Mouse (Mus musculus) C2C12 (cell line): ENCODE data around the gene Upk2.

Source experiments
- CEBPB ChIP-seq: IDR thresholded peaks from one replicate; pipeline ENCODE4 v1.6.1; 2011; ENCODE audit warnings: low read depth, mild to moderate bottlenecking, control low read depth, moderate library complexity
- CTCF ChIP-seq: IDR thresholded peaks from one replicate; pipeline ENCODE4 v1.5.1; 2011; ENCODE audit not compliant: control insufficient read depth, insufficient read depth, insufficient read length
- FOSL1 ChIP-seq: IDR thresholded peaks from one replicate; pipeline ENCODE4 v1.8.0; 2011; ENCODE audit warnings: mild to moderate bottlenecking, low read length; ENCODE audit not compliant: poor library complexity, insufficient read depth, severe bottlenecking
- MAX ChIP-seq: IDR thresholded peaks from one replicate; pipeline ENCODE4 v1.6.1; 2011; ENCODE audit warnings: mild to moderate bottlenecking, control low read depth
- MYOD1 ChIP-seq: IDR thresholded peaks from one replicate; pipeline ENCODE4 v1.6.1; 2011; ENCODE audit warnings: low read depth; ENCODE audit not compliant: control insufficient read depth, insufficient read length
- MYOG ChIP-seq: IDR thresholded peaks from one replicate; pipeline ENCODE4 v1.6.1; 2011; ENCODE audit not compliant: control insufficient read depth, insufficient read length; ENCODE audit errors: extremely low read depth

DNA sequence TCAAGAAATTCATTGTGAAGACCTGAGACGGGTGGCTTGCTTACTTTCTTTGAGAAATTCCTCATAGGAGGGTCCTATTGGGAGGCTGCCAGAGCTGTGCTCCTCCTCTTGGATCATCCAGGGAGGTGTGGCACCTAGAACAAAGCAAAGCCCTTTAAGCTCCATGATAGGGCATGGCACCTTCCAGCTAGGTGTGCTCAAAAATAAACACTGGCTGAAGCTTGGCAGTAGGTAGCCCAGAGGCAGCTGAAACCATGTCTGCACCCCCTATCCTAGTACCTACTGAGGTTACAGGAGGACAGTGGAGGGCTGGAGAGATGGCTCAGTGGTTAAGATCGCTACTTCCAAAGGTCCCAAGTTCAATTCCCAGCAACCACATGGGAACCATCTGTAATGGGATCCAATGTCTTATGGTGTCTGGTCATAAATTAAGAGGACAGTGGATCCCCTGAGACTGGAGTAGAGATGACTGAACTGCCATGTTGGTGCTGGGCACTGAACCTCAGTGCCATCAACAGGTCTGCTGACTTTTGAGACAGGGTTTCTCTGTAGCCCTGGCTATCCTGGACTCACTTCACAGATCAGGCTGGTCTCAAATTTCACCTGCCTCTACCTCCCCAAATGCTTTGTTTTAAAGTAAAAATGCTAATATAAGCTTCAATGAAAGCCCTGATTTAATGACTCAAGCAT, 44.0 kb downstream of the Upk2 start:
- TF ChIP-seq CTCF: no peak
- TF ChIP-seq MAX: no peak
- TF ChIP-seq MYOG: no peak
- no peak for TF ChIP-seq FOSL1
- TF ChIP-seq CEBPB: no peak
- TF ChIP-seq MYOD1: no peak
